Mouse (Mus musculus) left cerebral cortex, adult 2 months (tissue): ENCODE measurements around the gene Cntnap2. TPM values are rescaled to one million over a fixed set of nuclear protein-coding genes. Genes with fewer than 3 reads are reported as not detected.

ENCODE experiments used
- DNase-seq, 2 experiments: peaks; one replicate each; pipeline ENCODE4 v3.0.0; 2021 to 2022; ENCODE audit warnings: low spot score in 2 of 2, mixed read lengths in 1 of 2; ENCODE audit errors: extremely low spot score in 1 of 2
- H3K27ac ChIP-seq: fragments of 200-600 bp; 2 replicates; pipeline ENCODE4 v1.8.1; 2022
- H3K4me3 ChIP-seq: fragments of 200-600 bp; 2 replicates; pipeline ENCODE4 v1.8.1; 2022
- CTCF ChIP-seq: fragments of 200-600 bp; IDR thresholded peaks from 2 replicates; pipeline ENCODE4 v1.8.1; 2022; ENCODE audit warnings: antibody characterized with exemption, mild to moderate bottlenecking, moderate library complexity
- intact Hi-C: fragments of 180-260 bp; cut with DNase I; formaldehyde crosslinking; loops from one replicate; pipeline ENCODE4 v1.15.1; 2025
- total RNA-seq, 2 experiments: library from RNA; stranded (reverse); gene quantifications; 2 replicates each; pipeline ENCODE4 v1.2.3; 2021

Cntnap2 gene
- total RNA-seq, 2 experiments from 2014 or later, result 116 to 119 TPM

DNA sequence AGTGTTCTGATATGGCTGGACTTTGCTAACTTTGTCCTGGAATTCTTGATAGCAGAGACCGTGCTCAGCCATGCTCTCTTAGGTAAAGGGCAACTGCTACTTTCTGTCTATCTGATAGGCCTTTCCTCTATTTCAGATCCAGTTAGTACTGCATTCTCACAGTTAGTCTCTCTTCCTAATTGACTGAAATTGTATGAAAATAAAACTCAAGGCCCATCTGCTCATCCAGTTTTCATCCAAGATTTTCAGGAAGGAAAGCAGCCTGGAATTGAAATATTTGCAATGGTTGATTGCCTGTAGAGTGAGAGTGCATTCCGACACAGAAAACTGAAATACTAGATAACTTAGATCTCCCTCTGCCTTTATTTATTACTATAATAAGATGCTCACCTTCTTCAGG lies 589.3 kb downstream of the Cntnap2 start:
- intact Hi-C loops, result no loop called here
- DNase-seq, result no peak
- TF ChIP-seq CTCF, result no peak
- Histone ChIP-seq H3K4me3 (no peak overlapping the region), H3K27ac (no peak overlapping the region)

DNA sequence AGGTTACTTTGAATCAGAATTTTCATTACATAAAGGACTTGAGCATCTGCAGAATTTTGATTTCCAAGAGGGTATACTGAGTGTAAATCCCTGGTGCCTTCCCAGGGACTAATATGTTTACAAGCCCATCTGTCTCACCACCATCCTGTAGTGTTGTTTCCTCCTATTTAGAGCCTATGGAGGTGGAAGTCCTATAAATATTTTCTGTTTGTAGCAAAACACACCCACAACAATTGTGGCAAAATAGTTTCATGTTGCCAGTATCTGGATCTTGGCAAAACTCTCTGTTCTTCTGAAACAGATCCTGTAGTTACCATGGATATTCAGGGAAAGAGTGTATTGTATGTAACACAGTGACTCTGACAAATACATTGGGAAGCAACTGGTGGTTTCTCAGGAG lies 641.1 kb downstream of the Cntnap2 start:
- no peak for TF ChIP-seq CTCF
- H3K27ac ChIP-seq, result no peak overlapping the region
- DNase-seq, result no peak
- H3K4me3 ChIP-seq, result no peak overlapping the region
- intact Hi-C loops, result no loop called here

DNA sequence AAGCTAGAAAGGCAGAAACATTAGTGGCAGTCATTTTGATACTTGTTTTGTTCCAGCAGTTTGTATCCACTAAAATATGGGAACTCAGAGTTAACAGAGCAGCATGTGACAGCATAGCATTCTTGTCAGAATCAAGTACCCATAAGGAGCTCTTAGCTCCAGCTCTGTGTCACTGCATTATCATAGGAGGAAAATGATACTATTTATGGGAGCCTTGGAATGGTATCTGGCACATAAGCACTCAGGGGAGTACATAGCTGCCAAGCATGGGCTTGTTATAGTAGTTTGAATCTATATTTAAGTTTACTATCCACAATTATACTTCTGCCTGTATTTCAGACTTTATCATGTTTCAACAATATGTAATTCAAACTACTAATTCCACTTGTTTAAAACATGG lies 732.5 kb downstream of the Cntnap2 start:
- TF ChIP-seq CTCF, result no peak
- Histone ChIP-seq H3K4me3 (no peak overlapping the region), H3K27ac (no peak overlapping the region)
- intact Hi-C loops, result no loop called here
- DNase-seq, result no peak

DNA sequence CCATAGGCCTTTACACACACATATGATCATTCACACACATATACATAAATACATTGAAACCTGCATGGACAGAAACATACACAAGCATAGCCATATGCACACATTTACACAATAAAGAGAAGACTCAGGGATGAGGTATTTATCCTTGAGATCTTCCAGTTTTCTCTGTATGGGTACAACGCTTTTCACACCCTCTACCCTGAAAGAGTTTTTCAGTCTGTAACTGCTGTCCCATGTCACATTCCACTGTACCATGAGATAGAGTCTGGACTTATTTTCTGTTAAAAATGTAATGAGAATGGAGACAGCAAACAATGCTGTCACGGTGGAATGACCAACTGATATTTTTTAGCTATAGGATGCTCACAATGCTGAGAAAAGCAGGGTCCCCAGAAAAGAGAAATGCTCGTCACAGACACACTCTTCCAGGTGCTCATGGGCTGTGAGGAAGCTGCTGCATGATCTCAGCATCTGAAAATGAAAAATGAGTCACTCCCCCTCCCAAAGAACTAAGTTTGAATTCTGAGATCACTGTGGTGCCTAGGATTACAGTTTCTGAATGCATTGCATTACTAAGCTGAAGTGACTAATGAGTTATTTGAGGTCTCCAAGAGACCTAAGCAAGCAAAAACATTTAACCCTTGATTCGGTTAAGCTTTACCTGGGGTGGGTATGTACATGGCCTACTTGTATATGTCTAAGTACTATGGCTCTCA lies 782.6 kb downstream of the Cntnap2 start:
- DNase-seq, result no peak
- intact Hi-C loops, result no loop called here
- Histone ChIP-seq H3K4me3 (no peak overlapping the region), H3K27ac (no peak overlapping the region)
- TF ChIP-seq CTCF, result no peak

DNA sequence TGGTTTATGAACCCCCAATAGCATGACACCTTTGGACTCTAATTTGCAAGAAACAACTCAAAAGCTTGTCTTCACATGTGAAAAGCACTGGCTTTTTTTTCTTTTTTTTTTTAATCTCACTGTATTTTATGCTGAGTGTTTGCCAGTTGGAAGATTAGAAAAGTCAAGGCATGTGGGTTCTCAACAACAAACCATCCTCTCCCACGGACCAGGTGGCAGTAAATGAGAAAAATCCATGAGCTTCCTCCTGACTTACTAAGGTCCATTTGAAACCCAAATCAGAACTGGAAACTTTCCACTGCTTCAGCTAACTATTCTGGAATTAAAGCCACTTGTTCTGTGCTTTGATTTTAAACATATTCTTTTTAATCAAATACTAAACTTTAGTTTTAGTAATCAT lies 784.6 kb downstream of the Cntnap2 start:
- TF ChIP-seq CTCF, result no peak
- H3K27ac ChIP-seq, result no peak overlapping the region
- no peak for DNase-seq
- intact Hi-C loops, result no loop called here
- H3K4me3 ChIP-seq, result no peak overlapping the region

DNA sequence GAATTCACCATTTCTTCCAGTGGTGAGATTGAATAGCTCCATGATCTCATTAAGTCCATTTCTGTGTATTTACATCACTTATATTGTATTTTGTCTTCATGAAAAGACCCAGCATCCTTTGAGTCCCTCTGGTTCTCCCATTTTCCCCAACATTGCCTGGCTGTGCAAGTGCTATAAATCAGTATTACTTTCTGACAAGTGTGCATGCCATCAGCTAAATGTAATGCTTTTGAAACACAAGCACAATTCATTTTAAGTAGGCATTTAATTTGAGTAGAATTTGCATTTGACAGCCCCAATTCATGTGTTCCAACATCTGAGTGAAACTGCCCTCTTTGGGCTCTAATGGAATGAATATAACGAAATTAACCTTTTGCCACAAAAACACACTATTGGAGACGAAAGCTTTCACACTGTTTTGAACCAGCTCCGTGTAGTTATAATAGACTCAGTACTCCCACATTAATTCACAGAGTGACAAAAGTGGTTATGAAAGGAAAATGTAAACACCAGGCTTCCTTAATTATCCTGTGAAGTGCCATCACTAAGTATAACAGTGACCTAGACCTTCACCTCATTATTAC lies 812.3 kb downstream of the Cntnap2 start:
- no peak for DNase-seq
- Histone ChIP-seq H3K4me3 (no peak overlapping the region), H3K27ac (no peak overlapping the region)
- no peak for TF ChIP-seq CTCF
- intact Hi-C loops, result no loop called here

DNA sequence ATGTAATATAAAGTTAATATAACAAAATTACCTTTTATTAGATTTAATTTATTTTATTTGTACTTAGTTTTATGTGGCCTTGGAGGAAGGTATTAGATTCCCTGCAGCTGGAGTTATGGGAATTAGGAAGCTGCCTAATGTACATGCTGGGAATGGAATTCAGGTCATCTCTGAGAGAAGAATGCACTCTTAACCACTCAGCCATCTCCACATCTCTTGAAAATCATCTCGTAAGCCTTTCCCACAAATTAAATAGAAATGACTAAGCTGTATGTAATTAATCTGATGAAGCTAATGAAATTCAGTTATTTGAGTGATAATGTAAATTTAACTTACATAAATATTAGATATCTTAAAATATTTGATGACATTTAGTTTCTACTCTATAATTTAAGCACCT lies 826.3 kb downstream of the Cntnap2 start:
- no peak for DNase-seq
- Histone ChIP-seq H3K27ac (no peak overlapping the region), H3K4me3 (no peak overlapping the region)
- intact Hi-C loops, result no loop called here
- TF ChIP-seq CTCF, result no peak

DNA sequence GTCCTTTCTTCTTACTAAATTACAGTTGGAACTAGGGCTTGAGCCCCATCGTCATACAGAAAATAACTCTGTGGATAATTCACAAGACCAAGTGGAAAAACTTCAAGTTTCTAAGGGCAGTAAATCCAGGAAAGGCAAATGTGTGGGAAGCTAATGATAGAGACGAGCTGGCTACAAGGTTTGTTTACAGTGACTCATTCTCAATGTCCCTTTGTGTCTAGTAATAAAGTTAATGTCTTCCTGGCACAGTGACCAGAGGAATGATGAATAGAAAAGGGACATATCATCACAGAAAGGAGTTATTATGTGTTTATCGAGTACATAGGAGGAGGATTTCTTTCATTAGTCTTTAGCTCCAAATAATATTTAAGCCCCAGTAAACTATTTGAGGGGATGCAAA lies 828.7 kb downstream of the Cntnap2 start:
- intact Hi-C loops, result no loop called here
- Histone ChIP-seq H3K27ac (no peak overlapping the region), H3K4me3 (no peak overlapping the region)
- no peak for DNase-seq
- no peak for TF ChIP-seq CTCF

DNA sequence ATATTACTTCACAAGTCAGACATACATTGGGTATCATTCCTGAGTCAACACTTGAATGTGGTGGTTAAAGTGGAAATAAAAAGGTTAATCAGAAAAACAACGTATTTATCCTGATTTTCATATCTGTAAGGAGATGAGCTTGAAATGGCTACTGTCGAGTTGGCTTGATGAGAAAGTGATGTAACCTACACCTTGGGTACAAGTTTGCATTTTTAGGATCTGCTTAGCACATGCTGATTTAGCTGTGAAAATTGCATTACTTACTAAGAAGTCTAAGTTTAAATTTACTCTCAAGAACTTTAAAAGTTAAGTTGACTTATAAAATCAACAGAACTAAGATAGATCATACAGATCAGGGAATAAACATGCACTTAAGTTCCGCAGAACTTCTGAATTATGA lies 879.1 kb downstream of the Cntnap2 start:
- DNase-seq, result no peak
- TF ChIP-seq CTCF, result no peak
- intact Hi-C loops, result no loop called here
- no peak overlapping the region for H3K27ac ChIP-seq
- no peak overlapping the region for H3K4me3 ChIP-seq

DNA sequence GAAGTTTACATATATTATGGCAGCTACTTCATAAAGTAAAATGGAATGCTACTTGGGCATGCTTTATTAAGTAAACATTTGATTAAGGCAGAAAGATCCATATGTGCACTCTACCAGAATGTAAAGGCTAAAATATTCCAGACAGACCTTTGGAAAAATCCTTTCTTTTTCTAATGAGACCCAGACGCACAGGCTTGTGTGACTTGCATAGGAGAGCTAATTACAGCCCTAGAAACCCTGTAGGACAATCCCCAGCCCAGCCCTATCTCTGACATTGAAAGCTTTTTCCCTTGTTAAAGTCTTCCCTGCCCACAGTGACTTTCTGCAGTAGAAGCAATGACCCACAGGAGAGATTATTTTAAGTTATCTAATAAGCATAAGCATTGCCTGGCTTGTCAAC lies 879.6 kb downstream of the Cntnap2 start:
- H3K4me3 ChIP-seq, result no peak overlapping the region
- TF ChIP-seq CTCF, result no peak
- intact Hi-C loops, result no loop called here
- H3K27ac ChIP-seq, result no peak overlapping the region
- DNase-seq, result no peak

DNA sequence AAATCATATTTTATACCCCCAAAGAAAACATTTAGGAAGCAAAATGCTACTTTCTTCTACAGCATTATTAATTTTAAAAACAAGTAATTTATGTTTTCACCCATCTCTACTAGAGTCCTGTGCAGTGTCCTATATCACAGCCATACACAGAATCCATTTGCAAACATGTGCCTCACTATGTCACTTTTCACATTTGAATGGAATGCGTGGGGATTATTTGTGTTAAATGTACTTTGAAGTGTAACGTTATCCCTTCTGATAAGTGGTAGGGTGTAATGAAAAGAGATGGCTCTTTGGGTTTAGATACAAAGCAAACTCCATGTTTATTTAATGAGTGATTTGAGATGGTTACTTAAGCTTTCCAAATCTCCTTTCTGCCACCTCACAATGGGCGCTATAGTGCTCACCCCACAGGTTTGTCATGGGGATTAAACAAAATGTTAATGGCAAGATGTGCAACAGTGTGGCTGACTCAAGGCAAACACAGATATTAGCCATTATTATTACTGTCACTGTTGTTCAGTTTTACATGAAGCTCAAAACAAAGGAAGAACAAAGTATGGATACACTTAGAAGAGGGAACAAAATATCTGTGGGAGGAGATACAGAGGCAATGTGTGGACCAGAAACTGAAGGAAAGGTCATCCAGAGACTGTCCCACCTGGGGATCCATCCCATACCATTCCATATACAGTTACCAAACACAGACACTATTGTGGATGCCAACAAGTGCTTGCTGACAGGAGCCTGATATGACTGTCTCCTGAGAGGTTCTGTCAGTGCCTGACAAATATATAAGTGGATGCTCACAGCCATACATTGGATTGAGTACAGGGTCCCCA lies 886.2 kb downstream of the Cntnap2 start:
- TF ChIP-seq CTCF, result no peak
- no peak overlapping the region for H3K4me3 ChIP-seq
- intact Hi-C loops, result no loop called here
- no peak overlapping the region for H3K27ac ChIP-seq
- no peak for DNase-seq

DNA sequence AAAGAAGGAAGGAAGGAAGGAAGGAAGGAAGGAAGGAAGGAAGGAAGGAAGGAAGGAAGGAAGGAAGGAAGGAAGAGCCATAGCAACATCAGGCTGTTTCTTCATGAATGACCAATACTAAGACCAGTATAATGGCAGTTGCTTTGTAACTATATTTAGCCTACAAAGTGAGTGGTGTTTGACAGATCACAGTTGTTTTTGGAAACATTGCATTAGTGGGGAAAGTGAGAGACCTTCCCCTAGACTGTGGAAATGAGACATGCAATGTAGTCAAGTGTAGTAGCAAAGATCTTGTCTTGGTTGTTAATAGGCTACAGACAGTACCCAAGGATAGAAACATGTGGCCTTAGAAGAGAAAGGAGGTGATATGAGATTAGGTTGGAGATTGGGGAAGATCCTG lies 895.6 kb downstream of the Cntnap2 start:
- no peak for TF ChIP-seq CTCF
- intact Hi-C loops, result no loop called here
- no peak for DNase-seq
- Histone ChIP-seq H3K27ac (no peak overlapping the region), H3K4me3 (no peak overlapping the region)
